Mouse (Mus musculus) forebrain, embryonic 13.5 days (tissue): Measurements from ENCODE around the gene Obsl1. TPM values are rescaled to one million over a fixed set of nuclear protein-coding genes. Genes with fewer than 3 reads are reported as not detected.
A peak's percentile ranks its signal among the peaks of the same experiment; 100 is the strongest.

Experiments used
- ATAC-seq: fragments of 200-750 bp; cut with Nextera tagmentation; 2 replicates; pipeline ENCODE4 v1.8.0; 2017
- H3K27ac ChIP-seq: fragments of 300-500 bp; sonication (generic); 2 replicates; pipeline ENCODE4 v1.5.1; 2015; ENCODE audit warnings: inconsistent platforms, mild to moderate bottlenecking, moderate library complexity
- H3K27me3 ChIP-seq: fragments of 300-500 bp; sonication (generic); 2 replicates; pipeline ENCODE4 v1.6.1; 2015; ENCODE audit warnings: mild to moderate bottlenecking, inconsistent platforms
- H3K36me3 ChIP-seq: fragments of 300-500 bp; sonication (generic); 2 replicates; pipeline ENCODE4 v1.6.1; 2015; ENCODE audit warnings: mild to moderate bottlenecking, inconsistent platforms; ENCODE audit not compliant: poor library complexity, severe bottlenecking
- H3K4me1 ChIP-seq: fragments of 300-500 bp; sonication (generic); 2 replicates; pipeline ENCODE4 v1.6.1; 2015; ENCODE audit warnings: inconsistent platforms
- H3K4me2 ChIP-seq: fragments of 300-500 bp; sonication (generic); 2 replicates; pipeline ENCODE4 v1.6.1; 2015; ENCODE audit warnings: inconsistent platforms, mild to moderate bottlenecking, moderate library complexity
- H3K4me3 ChIP-seq: fragments of 300-500 bp; sonication (generic); 2 replicates; pipeline ENCODE4 v1.5.1; 2015; ENCODE audit warnings: mild to moderate bottlenecking, inconsistent platforms
- H3K9ac ChIP-seq: fragments of 300-500 bp; sonication (generic); 2 replicates; pipeline ENCODE4 v1.6.1; 2015; ENCODE audit warnings: mild to moderate bottlenecking, inconsistent platforms
- H3K9me3 ChIP-seq: fragments of 300-500 bp; sonication (generic); replicated peaks from 2 replicates; pipeline ENCODE4 v1.6.1; 2016; ENCODE audit warnings: inconsistent platforms
- WGBS: fragments of 180-500 bp; shearing (Covaris S2); methylation state at CpG from one replicate; pipeline ENCODE4 v1.1.7; 2015; 5-methylcytosine and 5-hydroxymethylcytosine counted together
- polyA plus RNA-seq: library from polyadenylated mRNA; unstranded; fragments of >200 nt; fragmentation: Nextera tagmentation; extraction: Ambion mirVana; gene quantifications from 2 replicates; pipeline ENCODE4 v1.2.1, GENCODE M21; 2015

Gene Obsl1
- polyA plus RNA-seq, 1 experiment from 2014 or later: 15.5 TPM

DNA sequence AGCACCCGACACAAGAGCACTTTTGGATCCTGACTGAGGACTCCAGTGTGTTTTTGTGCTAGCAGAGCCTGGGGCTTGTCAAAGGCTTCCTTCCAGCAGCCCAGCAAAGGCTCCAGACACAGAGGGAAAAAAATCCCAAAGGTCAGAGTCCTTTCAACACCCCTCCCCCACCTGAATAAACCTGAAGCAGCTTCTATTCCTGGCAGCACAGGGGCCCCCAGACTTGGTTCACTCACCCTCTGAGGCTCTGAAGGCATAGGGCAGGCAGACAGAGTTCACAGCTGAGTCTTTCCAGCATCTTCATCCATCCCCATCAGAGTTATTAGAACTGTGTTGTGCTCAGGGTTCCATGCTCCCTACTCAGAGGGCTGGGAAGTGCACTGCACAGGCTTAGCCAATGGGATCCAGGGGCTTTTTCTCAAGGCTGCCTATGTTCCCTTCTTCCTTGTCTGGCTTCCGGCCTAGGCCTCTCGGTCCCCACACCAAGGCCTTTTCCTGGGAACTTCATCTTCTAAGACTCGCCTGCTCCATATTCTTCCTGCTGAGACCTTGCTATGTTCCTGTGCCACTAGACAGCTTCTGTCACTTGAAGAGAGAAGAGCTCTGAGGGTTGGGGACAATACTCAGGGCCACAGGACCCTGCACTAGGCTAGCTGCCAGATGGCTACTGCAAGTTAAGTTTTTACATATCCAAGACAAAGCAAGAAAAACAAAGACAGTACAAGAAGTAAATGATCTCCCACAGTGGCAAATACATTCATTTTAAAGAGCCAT lies 5.4 kb upstream of the Obsl1 start:
- Histone ChIP-seq H3K36me3 (no peaks in the 10 kb centered on the region), H3K9ac (no peak overlapping the region), H3K9me3 (no peaks in the 10 kb centered on the region), H3K27ac (no peak overlapping the region), H3K27me3 (peaks cover 7% of the 10 kb centered on the region), H3K4me1 (peaks cover 6% of the 10 kb centered on the region), H3K4me3 (no peak overlapping the region), H3K4me2 (no peak overlapping the region)
- WGBS: 57% methylated on average over 4 of the region's 4 CpGs
- ATAC-seq: no peak

DNA sequence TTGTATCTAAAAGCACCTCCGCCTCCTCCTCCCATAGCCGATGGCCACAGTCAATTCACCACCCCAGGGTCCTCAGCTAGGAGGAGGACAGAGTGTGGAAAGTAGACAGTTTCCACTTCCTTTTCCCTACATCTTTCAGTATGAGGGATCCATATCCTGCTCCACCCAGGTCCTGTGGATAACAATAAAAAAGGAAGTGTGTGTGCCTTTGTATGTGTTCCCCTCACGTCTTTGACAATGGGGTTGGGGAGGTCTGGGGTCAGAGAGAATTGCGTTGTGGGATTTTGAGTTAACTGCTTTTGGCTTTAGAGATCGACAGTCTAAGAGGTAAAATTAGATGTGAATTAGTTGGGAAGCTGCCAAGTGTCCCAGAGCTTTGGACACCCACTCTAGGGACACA lies 3.9 kb upstream of the Obsl1 start:
- Histone ChIP-seq H3K4me3 (no peak overlapping the region), H3K4me1 (peaks cover 12% of the 10 kb centered on the region), H3K4me2 (no peak overlapping the region), H3K27me3 (peaks cover 7% of the 10 kb centered on the region), H3K36me3 (no peaks in the 10 kb centered on the region), H3K9ac (no peak overlapping the region), H3K27ac (no peak overlapping the region), H3K9me3 (no peaks in the 10 kb centered on the region)
- WGBS: 70% methylated on average over 5 of the region's 5 CpGs
- ATAC-seq: no peak

DNA sequence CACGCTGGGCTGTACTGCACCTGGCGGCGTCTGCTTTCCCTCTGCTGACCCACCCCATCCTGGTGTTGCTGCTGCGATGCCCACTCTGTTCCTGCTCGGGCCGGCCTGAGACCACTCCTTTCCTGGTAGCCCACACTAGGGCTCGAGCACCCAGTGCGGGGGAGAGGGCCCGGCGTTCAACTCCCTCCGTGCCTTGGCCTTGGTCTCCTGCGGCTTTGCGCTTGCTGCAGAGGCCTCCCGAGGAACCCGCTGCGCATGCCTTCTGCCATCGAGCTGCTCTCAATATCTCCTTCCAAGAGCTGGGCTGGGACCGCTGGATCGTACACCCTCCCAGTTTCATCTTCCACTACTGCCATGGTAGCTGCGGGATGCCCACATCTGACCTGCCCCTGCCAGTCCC lies 3.3 kb upstream of the Obsl1 start:
- ATAC-seq: no peak
- no peak overlapping the region for H3K4me2 ChIP-seq
- WGBS: 54% methylated on average over 20 of the region's 20 CpGs
- H3K27ac ChIP-seq: no peak overlapping the region
- H3K9me3 ChIP-seq: no peaks in the 10 kb centered on the region
- H3K27me3 ChIP-seq: peaks cover 7% of the 10 kb centered on the region
- H3K4me3 ChIP-seq: no peak overlapping the region
- no peak overlapping the region for H3K9ac ChIP-seq
- peaks cover 18% of the 10 kb centered on the region for H3K4me1 ChIP-seq
- H3K36me3 ChIP-seq: no peaks in the 10 kb centered on the region

DNA sequence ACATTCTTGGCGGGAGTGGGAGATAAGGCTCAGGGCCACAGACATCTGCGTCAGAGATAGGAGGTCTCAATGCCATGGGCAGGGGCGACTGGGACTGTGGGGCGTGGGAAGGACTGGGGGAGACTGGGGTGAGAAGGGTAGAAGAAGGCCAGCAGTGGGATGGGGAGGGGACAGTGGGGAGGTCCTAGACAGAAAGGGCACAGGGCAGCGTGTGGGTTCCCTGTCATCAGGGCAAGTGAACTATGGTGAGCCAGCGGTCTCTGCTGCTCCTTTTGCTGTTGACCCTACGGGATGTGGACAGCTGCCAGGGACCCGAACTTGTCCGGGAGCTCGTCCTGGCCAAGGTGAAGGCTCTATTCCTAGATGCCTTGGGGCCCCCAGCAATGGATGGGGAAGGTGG lies 754 bp upstream of the Obsl1 start, which contains the start of gene Inha:
Gene Inha (plus strand): TSS at position 72 of the 400 bp plus-strand sequence.
- Histone ChIP-seq H3K27ac (peak within 1 kb of the TSS; percentile 72), H3K36me3 (peaks cover 12% of the 10 kb centered on the region), H3K9ac (peak within 1 kb of the TSS; percentile 89), H3K27me3 (peaks cover 13% of the 10 kb centered on the region), H3K9me3 (no peaks in the 10 kb centered on the region), H3K4me3 (peak within 1 kb of the TSS; percentile 79), H3K4me2 (peak within 1 kb of the TSS; percentile 93), H3K4me1 (peaks cover 25% of the 10 kb centered on the region)
- 79% methylated on average over 10 of the region's 10 CpGs for WGBS
- ATAC-seq: no peak

DNA sequence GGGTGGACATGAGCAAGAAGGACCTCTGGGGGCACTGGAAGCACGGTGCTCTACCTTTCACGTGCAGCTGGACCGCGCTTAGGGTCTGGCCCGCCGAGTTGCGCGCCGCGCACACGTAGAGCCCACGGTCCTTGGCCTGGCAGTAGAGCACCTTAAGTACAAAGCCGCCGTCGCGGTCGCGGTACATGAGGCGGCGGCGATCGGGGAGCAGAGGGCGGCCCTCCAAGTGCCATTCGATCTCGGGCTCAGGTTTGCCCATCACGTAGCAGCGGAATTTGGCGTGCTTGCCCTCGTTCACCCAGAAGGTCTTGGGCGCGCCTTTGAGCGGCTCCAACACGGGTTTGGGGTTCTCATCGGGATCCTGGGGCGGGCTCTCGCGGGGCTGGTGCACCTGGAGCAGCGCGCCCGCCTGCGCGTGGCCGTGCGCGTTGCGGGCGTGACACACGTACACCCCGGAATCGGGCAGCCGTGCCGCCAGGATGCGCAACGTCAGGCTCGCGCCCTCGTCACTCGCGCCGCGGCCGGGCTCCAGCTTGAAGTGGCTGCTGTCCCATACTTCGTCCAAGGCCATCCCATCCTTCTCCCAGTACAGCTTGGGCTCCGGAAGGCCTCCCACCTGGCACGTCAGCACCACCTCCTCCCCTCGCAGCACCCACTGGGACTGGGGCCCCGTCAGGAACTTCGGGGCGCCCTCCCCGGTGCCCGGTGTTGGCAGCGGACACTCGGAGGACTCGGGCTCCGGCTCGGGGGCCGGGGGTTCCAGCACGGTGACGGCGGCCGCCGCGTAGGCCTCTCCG lies 895 bp downstream of the Obsl1 start:
- peak; percentile 79 for ATAC-seq
- under 1% methylated on average over 84 of the region's 84 CpGs for WGBS

DNA sequence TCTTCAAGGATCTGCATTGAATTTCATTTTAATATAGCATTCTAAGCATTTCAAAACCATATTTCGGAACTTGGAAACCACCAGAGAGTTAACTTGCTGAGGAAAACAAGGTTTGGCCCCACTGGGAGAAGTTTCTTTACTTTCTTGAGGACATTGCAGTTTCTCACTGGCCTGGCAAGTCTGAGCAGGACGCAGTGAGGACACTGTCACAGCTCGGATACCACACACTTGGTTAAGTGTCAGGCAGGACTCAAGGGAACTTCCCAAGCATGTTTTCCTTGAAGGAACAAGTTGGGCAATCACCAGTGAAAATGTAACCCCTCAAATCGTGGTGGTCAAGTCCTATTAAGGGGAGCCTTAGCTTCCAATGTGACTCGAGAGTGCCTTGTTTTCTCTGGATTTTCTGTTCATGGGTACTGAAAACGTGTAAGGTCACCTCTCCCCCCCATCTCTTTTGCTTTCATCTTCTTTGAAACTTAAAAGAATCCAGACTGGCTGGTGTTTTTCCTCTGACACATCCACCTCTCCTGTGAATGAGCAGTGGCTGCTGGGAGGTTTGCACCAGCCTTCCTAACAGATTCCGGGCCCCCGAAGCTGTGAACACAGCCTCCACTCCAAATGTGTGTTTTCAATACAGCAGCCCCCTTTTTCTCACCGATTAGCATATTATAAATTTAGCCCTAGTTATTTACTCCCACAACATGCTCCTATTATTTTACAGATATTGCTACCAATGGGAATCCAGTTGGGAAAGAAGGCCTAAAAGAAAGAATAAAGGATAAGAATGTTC lies 1.8 kb downstream of the Obsl1 start:
- Histone ChIP-seq H3K4me1 (peaks cover 25% of the 10 kb centered on the region), H3K4me2 (peak overlapping the region; percentile 93), H3K36me3 (peaks cover 38% of the 10 kb centered on the region), H3K9ac (peak overlapping the region; percentile 89), H3K27me3 (peaks cover 9% of the 10 kb centered on the region), H3K9me3 (no peaks in the 10 kb centered on the region), H3K4me3 (peak overlapping the region; percentile 79), H3K27ac (0 out of 2 replicates have a peak overlapping the region, but pooled peaks have one; percentile 72)
- 66% methylated on average over 9 of the region's 9 CpGs for WGBS
- no peak for ATAC-seq

More for the DNA sequence above, 895 bp downstream of the Obsl1 start:
- Histone ChIP-seq H3K27ac (peak overlapping the region; percentile 72), H3K4me1 (peaks cover 25% of the 10 kb centered on the region), H3K27me3 (peaks cover 13% of the 10 kb centered on the region), H3K9ac (peak overlapping the region; percentile 89), H3K9me3 (no peaks in the 10 kb centered on the region), H3K4me2 (peak overlapping the region; percentile 93), H3K36me3 (peaks cover 29% of the 10 kb centered on the region), H3K4me3 (peak overlapping the region; percentile 79)

GRCm38 (mm10) chr1:75503651-75503980 lies 2.6 kb downstream of the Obsl1 start:
- Histone ChIP-seq H3K27ac (no peak overlapping the region), H3K9me3 (no peaks in the 10 kb centered on the region), H3K4me1 (peaks cover 25% of the 10 kb centered on the region), H3K27me3 (peaks cover 6% of the 10 kb centered on the region; the same call in 1 of the 2 replicates), H3K4me2 (no peak overlapping the region), H3K9ac (no peak overlapping the region), H3K4me3 (no peak overlapping the region), H3K36me3 (peaks cover 46% of the 10 kb centered on the region)
- no peak for ATAC-seq
- 75% methylated on average over 23 of the region's 23 CpGs for WGBS

- peaks cover 51% of the 10 kb centered on the region for H3K36me3 ChIP-seq
- no peak overlapping the region for H3K27ac ChIP-seq
- peaks cover 6% of the 10 kb centered on the region; the same call in 1 of the 2 replicates for H3K27me3 ChIP-seq
- H3K9me3 ChIP-seq: no peaks in the 10 kb centered on the region
- H3K4me3 ChIP-seq: no peak overlapping the region
- no peak overlapping the region for H3K4me2 ChIP-seq
- no peak for ATAC-seq
- 87% methylated on average over 25 of the region's 25 CpGs for WGBS
- H3K9ac ChIP-seq: no peak overlapping the region
- H3K4me1 ChIP-seq: peaks cover 25% of the 10 kb centered on the region
Measured at GRCm38 (mm10) chr1:75502945-75503650, 3.2 kb downstream of the Obsl1 start.

DNA sequence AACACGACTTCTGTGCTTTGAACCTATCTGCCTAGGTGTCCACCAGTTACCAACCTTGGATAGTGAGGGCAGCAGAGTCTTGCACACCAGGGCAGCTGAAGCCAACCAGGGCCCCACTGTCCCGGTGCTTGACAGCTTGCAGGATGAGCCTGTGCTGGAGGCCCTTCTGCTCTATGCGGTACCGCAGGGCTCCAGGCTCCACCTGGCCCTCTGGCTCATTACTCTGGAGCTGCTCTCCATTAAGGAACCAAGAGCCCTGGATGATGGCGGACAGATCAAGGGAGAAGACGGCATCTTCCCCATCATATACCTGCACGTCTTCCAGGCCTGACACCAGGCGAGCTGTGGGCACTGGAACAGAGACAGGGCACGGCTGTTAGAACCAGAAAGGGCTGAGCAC lies 4.3 kb downstream of the Obsl1 start:
- H3K36me3 ChIP-seq: peaks cover 63% of the 10 kb centered on the region
- no peak overlapping the region for H3K4me2 ChIP-seq
- H3K4me1 ChIP-seq: peaks cover 22% of the 10 kb centered on the region
- WGBS: 92% methylated on average over 9 of the region's 9 CpGs
- ATAC-seq: no peak
- H3K27ac ChIP-seq: no peak overlapping the region
- no peaks in the 10 kb centered on the region for H3K9me3 ChIP-seq
- no peak overlapping the region for H3K4me3 ChIP-seq
- no peak overlapping the region for H3K9ac ChIP-seq
- peaks cover 6% of the 10 kb centered on the region; the same call in 1 of the 2 replicates for H3K27me3 ChIP-seq

GRCm38 (mm10) chr1:75499441-75499840 lies 6.8 kb downstream of the Obsl1 start:
- H3K4me3 ChIP-seq: no peak overlapping the region
- no peak for ATAC-seq
- no peak overlapping the region for H3K27ac ChIP-seq
- H3K36me3 ChIP-seq: peaks cover 75% of the 10 kb centered on the region
- H3K9ac ChIP-seq: no peak overlapping the region
- peaks cover 6% of the 10 kb centered on the region for H3K4me1 ChIP-seq
- H3K27me3 ChIP-seq: peaks cover 5% of the 10 kb centered on the region; the same call in 1 of the 2 replicates
- 88% methylated on average over 7 of the region's 7 CpGs for WGBS
- no peak overlapping the region for H3K4me2 ChIP-seq
- H3K9me3 ChIP-seq: no peaks in the 10 kb centered on the region

DNA sequence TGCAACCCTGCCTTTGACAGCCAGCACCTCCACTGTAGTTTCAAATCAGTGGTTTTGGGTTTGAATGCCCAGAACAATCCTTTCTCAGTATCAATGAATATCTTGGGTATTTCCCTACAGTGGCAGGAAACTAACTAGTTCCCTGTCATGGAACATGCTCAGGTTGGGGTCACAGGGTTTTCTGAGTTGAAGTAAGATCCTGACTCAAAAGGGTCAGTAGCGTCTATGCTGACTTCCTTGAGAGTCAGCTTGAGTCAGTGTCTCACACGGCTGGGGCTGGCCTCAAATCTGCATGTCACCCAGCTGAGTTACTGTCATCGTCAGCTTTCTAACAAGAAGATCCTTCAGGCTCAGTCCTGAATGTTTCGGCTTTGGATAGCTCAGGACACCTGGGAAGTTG lies 7.4 kb downstream of the Obsl1 start:
- Histone ChIP-seq H3K4me1 (peaks cover under 1% of the 10 kb centered on the region; the same call in 1 of the 2 replicates), H3K4me2 (no peak overlapping the region), H3K27me3 (no peaks in the 10 kb centered on the region), H3K9me3 (no peaks in the 10 kb centered on the region), H3K4me3 (no peak overlapping the region), H3K36me3 (peaks cover 75% of the 10 kb centered on the region), H3K27ac (no peak overlapping the region), H3K9ac (no peak overlapping the region)
- ATAC-seq: no peak
- 95% methylated on average over 4 of the region's 4 CpGs for WGBS
